11 mouse cellular contexts compared by ENCODE assay signal in the genomic region with DNA sequence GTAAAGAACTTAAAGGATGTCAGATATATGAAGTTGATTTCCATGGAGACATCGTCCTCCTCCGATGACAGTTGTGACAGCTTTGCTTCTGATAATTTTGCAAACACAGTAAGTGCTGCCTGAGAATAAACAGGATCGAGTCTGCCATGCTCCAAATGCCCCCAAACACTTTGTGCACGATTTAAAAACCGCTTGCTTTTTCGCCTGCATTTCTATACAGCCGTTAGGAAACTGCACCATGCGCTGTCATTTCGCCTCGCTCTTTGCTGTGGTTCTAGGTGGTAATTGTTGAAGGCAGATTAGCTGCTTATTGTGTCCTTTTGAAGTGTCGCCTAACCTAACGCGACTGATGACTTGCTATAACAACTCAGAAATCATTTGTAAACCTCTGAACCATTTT. TPM values are rescaled to one million over a fixed set of nuclear protein-coding genes. Genes with fewer than 3 reads are reported as not detected.
A peak's percentile ranks its signal among the peaks of the same experiment; 100 is the strongest.
DNase-seq lines count a peak whose midpoint lies in the region; ATAC-seq and TF ChIP-seq lines count a peak whose summit lies in the region.
"Had no signal": no experiment of that assay in that cellular context is flagged by ENCODE, and none has a peak within 500 bp of the region (broad histone marks: within the 10 kb centered on the region; RNA-seq: fewer than 3 reads in every experiment).

No protein-coding gene starts in this region.

- no peak for DNase-seq in liver, embryonic 11.5 days (ENCODE audit: low spot score)
- DNase-seq in liver, result no peak
- DNase-seq in liver, embryonic 13.5 days, result no peak
- peak; percentile 34 to 45 for DNase-seq in thymus, postnatal 10 days (ENCODE audit: low spot score in 2 of 2)
- DNase-seq in urinary bladder, postnatal 4 days (ENCODE audit: low spot score in 2 of 2), result no peak
- no peak for DNase-seq in kidney, adult 2 months
- DNase-seq: adrenal gland, postnatal 14 days; cerebellum, postnatal 10 days; right cerebral cortex, adult 18-20 months had no signal

- TF ChIP-seq CTCF in kidney, adult 2 months (conservative IDR thresholded peaks at IDR 0.05; ENCODE audit: insufficient read depth, insufficient read length, low read depth, low read length), result no peak

- peaks cover 17% of the 10 kb centered on the region for H3K4me1 ChIP-seq in liver, embryonic 11.5 days (replicated peaks; ENCODE audit: control insufficient read depth, insufficient read depth, low read length)
- H3K4me1 ChIP-seq in forebrain, embryonic 15.5 days, result peaks cover 48% of the 10 kb centered on the region
- peaks cover 50% of the 10 kb centered on the region for H3K4me1 ChIP-seq in liver, embryonic 13.5 days (replicated peaks)
- peaks cover 4% of the 10 kb centered on the region; the same call in 1 of the 2 replicates for H3K4me1 ChIP-seq in kidney, adult 2 months (ENCODE audit: control insufficient read depth, insufficient read depth, low read length)

- no peaks in the 10 kb centered on the region for H3K9me3 ChIP-seq in liver, embryonic 11.5 days (ENCODE audit: control insufficient read depth, low read length)
- H3K9me3 ChIP-seq in forebrain, embryonic 15.5 days, result no peaks in the 10 kb centered on the region
- no peaks in the 10 kb centered on the region for H3K9me3 ChIP-seq in liver, embryonic 13.5 days (replicated peaks)
- H3K9me3 ChIP-seq: megakaryocyte, embryonic 14.5 days had no signal

- peak overlapping the region; percentile 87; the same call in 1 of the 2 replicates for H3K4me2 ChIP-seq in liver, embryonic 11.5 days
- H3K4me2 ChIP-seq in forebrain, embryonic 15.5 days (replicated peaks), result peak overlapping the region; percentile 82
- H3K4me2 ChIP-seq in liver, embryonic 13.5 days, result peak overlapping the region; percentile 86

- H3K9ac ChIP-seq in liver, embryonic 11.5 days (ENCODE audit: low read depth, low read length), result no peak overlapping the region
- peak overlapping the region; percentile 25 for H3K9ac ChIP-seq in forebrain, embryonic 15.5 days (replicated peaks)
- no peak overlapping the region for H3K9ac ChIP-seq in liver, embryonic 13.5 days

- H3K4me3 ChIP-seq in liver, embryonic 11.5 days (ENCODE audit: low read depth, low read length), result no peak overlapping the region
- peak overlapping the region; percentile 87 for H3K4me3 ChIP-seq in forebrain, embryonic 15.5 days
- H3K4me3 ChIP-seq in liver, embryonic 13.5 days (replicated peaks), result 0 out of 2 replicates have a peak overlapping the region, but pooled peaks have one; percentile 7
- no peak overlapping the region for H3K4me3 ChIP-seq in kidney, adult 2 months (ENCODE audit: insufficient read depth, low read depth, low read length)
- H3K4me3 ChIP-seq: megakaryocyte, embryonic 14.5 days had no signal

- no peak overlapping the region for H3K27ac ChIP-seq in liver, embryonic 11.5 days (ENCODE audit: low read depth, low read length)
- H3K27ac ChIP-seq in forebrain, embryonic 15.5 days (replicated peaks), result peak overlapping the region; percentile 87
- no peak overlapping the region for H3K27ac ChIP-seq in liver, embryonic 13.5 days
- no peak overlapping the region for H3K27ac ChIP-seq in kidney, adult 2 months (ENCODE audit: insufficient read depth, low read depth, low read length)

- H3K27me3 ChIP-seq in liver, embryonic 11.5 days (replicated peaks; ENCODE audit: control insufficient read depth, insufficient read depth, low read length), result no peaks in the 10 kb centered on the region
- no peaks in the 10 kb centered on the region for H3K27me3 ChIP-seq in forebrain, embryonic 15.5 days
- H3K27me3 ChIP-seq in liver, embryonic 13.5 days, result no peaks in the 10 kb centered on the region
- H3K27me3 ChIP-seq in kidney, adult 2 months (replicated peaks; ENCODE audit: control insufficient read depth, insufficient read depth, low read length), result no peaks in the 10 kb centered on the region; the same call in 1 of the 2 replicates
- H3K27me3 ChIP-seq: megakaryocyte, embryonic 14.5 days had no signal

- peaks cover 38% of the 10 kb centered on the region for H3K36me3 ChIP-seq in liver, embryonic 11.5 days (ENCODE audit: control insufficient read depth, insufficient read depth, low read length)
- peaks cover 16% of the 10 kb centered on the region for H3K36me3 ChIP-seq in forebrain, embryonic 15.5 days
- peaks cover 54% of the 10 kb centered on the region for H3K36me3 ChIP-seq in liver, embryonic 13.5 days
- no peaks in the 10 kb centered on the region for H3K36me3 ChIP-seq in kidney, adult 2 months (ENCODE audit: control insufficient read depth, insufficient read depth, low read length)

- TF ChIP-seq POLR2A in kidney, adult 2 months (IDR thresholded peaks at IDR 0.05; ENCODE audit: low read depth, low read length), result no peak

- 81% methylated on average over 13 of the region's 13 CpGs for WGBS in liver, embryonic 11.5 days
- WGBS in forebrain, embryonic 15.5 days, result 19% methylated on average over 13 of the region's 13 CpGs
- WGBS in liver, embryonic 13.5 days (ENCODE audit: insufficient replicate concordance), result 77% methylated on average over 13 of the region's 13 CpGs
- WGBS in kidney, adult 2 months, result 90% methylated on average over 13 of the region's 13 CpGs

- ATAC-seq in liver, embryonic 11.5 days (replicated peaks; ENCODE audit: low FRiP score), result no peak
- no peak for ATAC-seq in forebrain, embryonic 15.5 days (replicated peaks)
- no peak for ATAC-seq in liver, embryonic 13.5 days (ENCODE audit: low read depth)

RNA-seq across cellular contexts. Expression of a gene that starts 3.0 kb away (rescaled TPM):
- 156 and 165 TPM in 2 replicates for polyA plus RNA-seq in liver, embryonic 11.5 days (2014; fragmentation: Nextera tagmentation; extraction: Ambion mirVana)
- 122 and 125 TPM in 2 replicates for polyA plus RNA-seq in forebrain, embryonic 15.5 days (2015; fragmentation: Nextera tagmentation; extraction: Ambion mirVana)
- polyA plus RNA-seq in liver, embryonic 13.5 days (2015; fragmentation: Nextera tagmentation; extraction: Ambion mirVana), result 71.1 and 83.7 TPM in 2 replicates
- polyA plus RNA-seq in kidney, adult 2 months (2012; rRNA removed), result 1.4 and 1.7 TPM in 2 replicates

Comparison
In these comparisons a context has a peak if more than half of its experiments do, and no peak if none do; other contexts are left out.
1. H3K4me3 ChIP-seq: peak in forebrain, embryonic 15.5 days (single experiment) and liver, embryonic 13.5 days (single experiment); none in liver, embryonic 11.5 days (single experiment) and kidney, adult 2 months (single experiment).
2. DNase-seq: peak in thymus, postnatal 10 days (2 of 2); none in liver, embryonic 11.5 days (single experiment), liver (single experiment), liver, embryonic 13.5 days (single experiment), urinary bladder, postnatal 4 days (0 of 2) and kidney, adult 2 months (single experiment).
3. RNA of a gene that starts 3.0 kb away (polyA plus RNA-seq): 156 to 165 TPM in liver, embryonic 11.5 days, 122 to 125 TPM in forebrain, embryonic 15.5 days and 71.1 to 83.7 TPM in liver, embryonic 13.5 days; 1.4 to 1.7 TPM in kidney, adult 2 months; every median in the first group is over 10 times any median in the second.
4. Peak in every context shown above with its lines, with median percentiles within 50 percentile points of each other: H3K4me2 ChIP-seq.